Mouse (Mus musculus): ENCODE data around the gene Josd1.

Josd1 gene

GRCm38 (mm10) chr15:79661852-79662251, 25.9 kb downstream of the Josd1 start:
- intact Hi-C loops (cut with DNase I), result no loop called here

GRCm38 (mm10) chr15:79658531-79659375, 29.0 kb downstream of the Josd1 start, which contains the start of the genes Fam227a and Cby1:
Fam227a (minus strand) TSS chr15:79658956.
Cby1 (plus strand) TSS chr15:79659199.
- intact Hi-C loops (cut with DNase I), result loop anchor here (5.0 kb wide), 1 partner anchor 111 kb away; the partner anchor contains the start of gene Ddx17

GRCm38 (mm10) chr15:79657837-79658530, 29.7 kb downstream of the Josd1 start:
- intact Hi-C loops (cut with DNase I), result loop anchor here (5.0 kb wide), 1 partner anchor 111 kb away; the partner anchor contains the start of gene Ddx17

- intact Hi-C loops (cut with DNase I), result loop anchor here (5.0 kb wide), 1 partner anchor 109 kb away; the partner anchor contains the start of gene Ddx17
Measured at GRCm38 (mm10) chr15:79656451-79656850, 31.3 kb downstream of the Josd1 start.

- intact Hi-C loops (cut with DNase I), result no loop called here
Measured at GRCm38 (mm10) chr15:79651481-79651880, 36.2 kb downstream of the Josd1 start.

- intact Hi-C loops (cut with DNase I), result no loop called here
Measured at GRCm38 (mm10) chr15:79650569-79650968, 37.1 kb downstream of the Josd1 start.

GRCm38 (mm10) chr15:79648130-79648529, 39.6 kb downstream of the Josd1 start:
- intact Hi-C loops (cut with DNase I), result no loop called here

- intact Hi-C loops (cut with DNase I), result no loop called here
Measured at GRCm38 (mm10) chr15:79645483-79645882, 42.2 kb downstream of the Josd1 start.

GRCm38 (mm10) chr15:79641135-79641817, 46.4 kb downstream of the Josd1 start:
- intact Hi-C loops (cut with DNase I), result no loop called here

GRCm38 (mm10) chr15:79630471-79630870, 57.2 kb downstream of the Josd1 start:
- intact Hi-C loops (cut with DNase I), result no loop called here
